Mouse (Mus musculus) thymus, adult 2 months (tissue): Measurements from ENCODE around the gene Aff1.

Experiments
- CTCF ChIP-seq: fragments of 200-500 bp; IDR thresholded peaks from 2 replicates; pipeline ENCODE4 v1.5.1; 2012; ENCODE audit warnings: mild to moderate bottlenecking, control low read depth, low read length, moderate library complexity, borderline replicate concordance; ENCODE audit not compliant: control insufficient read depth, poor library complexity, insufficient read depth; ENCODE audit errors: extremely low read depth
- POLR2A ChIP-seq: fragments of 200-500 bp; IDR thresholded peaks from 2 replicates; pipeline ENCODE4 v1.6.1; 2012; ENCODE audit warnings: mild to moderate bottlenecking, low read length, control low read depth, moderate library complexity; ENCODE audit not compliant: control insufficient read depth, poor library complexity, insufficient read depth; ENCODE audit errors: extremely low read depth

DNA sequence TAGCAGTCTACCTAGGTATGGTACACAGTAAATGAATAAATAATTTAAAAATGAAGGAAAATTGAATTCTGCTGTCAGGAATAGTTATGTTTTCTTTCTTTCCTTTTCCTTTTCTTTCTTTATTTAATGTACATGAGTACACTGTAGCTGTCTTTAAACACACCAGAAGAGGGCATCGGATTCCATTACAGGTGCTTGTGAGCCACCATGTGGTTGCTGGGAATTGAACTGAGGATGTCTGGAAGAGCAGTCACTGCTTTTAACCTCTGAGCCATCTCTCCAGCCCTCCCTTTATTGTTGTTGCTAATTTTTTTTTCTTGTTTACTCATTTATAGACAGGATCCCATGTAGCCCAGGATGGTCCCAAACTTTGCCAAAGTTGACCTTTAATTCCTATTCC lies 38.0 kb downstream of the Aff1 start:
- TF ChIP-seq CTCF (no peak), POLR2A (no peak)
